Mouse (Mus musculus): ENCODE data around the gene Gm11027.

DNA sequence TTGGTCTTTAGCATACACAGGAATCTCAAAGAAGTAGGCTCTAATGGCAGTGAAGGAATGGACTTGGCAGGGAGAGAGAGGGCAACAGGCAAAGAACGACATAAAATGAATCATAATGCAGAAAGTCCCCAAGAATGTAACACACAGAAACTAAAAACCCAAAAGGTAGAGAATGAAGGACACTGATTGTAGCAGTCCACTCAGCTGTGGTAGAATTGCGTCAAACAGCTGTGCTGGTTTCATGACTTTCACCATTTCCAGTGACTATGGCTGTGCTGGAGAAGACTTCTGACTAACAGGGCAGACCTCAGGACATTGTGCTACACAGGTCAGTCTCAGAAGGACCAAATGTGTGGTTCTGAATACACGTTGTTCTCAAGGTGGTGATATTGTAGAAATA, 32.7 kb downstream of the Gm11027 start:
- TF ChIP-seq MAX (IDR thresholded peaks at IDR 0.05; ENCODE audit: low read depth) = no peak
- no peak for TF ChIP-seq E2F4 (IDR thresholded peaks at IDR 0.05; ENCODE audit: insufficient read depth)
- TF ChIP-seq POLR2AphosphoS2 (IDR thresholded peaks at IDR 0.05; ENCODE audit: insufficient read length, low read depth) = no peak

Measured in myocyte (in vitro differentiated cells).